Mouse (Mus musculus) stomach, postnatal 0 days (tissue): ENCODE data around the gene Sox13.

Source experiments
- CTCF ChIP-seq: IDR thresholded peaks from 2 replicates; pipeline ENCODE4 v1.5.1; 2016; ENCODE audit warnings: antibody characterized with exemption, low read depth, mild to moderate bottlenecking, moderate library complexity
- EP300 ChIP-seq: optimal IDR thresholded peaks from 2 replicates; pipeline ENCODE3; 2016; ENCODE audit warnings: antibody characterized with exemption

GRCm38 (mm10) chr1:133351762-133352161 lies 72.4 kb downstream of the Sox13 start:
- TF ChIP-seq CTCF (no peak), EP300 (no peak)
